Mouse (Mus musculus) inflammation-experienced regulatory T-cells, adult 6 months (primary cell): Measurements from ENCODE around the gene Dhh. TPM values are rescaled to one million over a fixed set of nuclear protein-coding genes. Genes with fewer than 3 reads are reported as not detected.
"Not testable (repeated sequence)": the region's sequence is repeated elsewhere in the genome, so short reads cannot be mapped to it uniquely, and the experiment has no call there.

ENCODE experiments used
- ATAC-seq: one replicate; pipeline ENCODE4 v1.8.0; 2017
- polyA plus RNA-seq, 3 experiments: library from polyadenylated mRNA; unstranded; fragments of 100-300 nt; shearing (Covaris generic); gene quantifications; one replicate each; pipeline ENCODE4 v1.2.1; 2017

Dhh gene
- under 1 TPM in 1 of 3 experiments, not detected in 2; 0.09 TPM for polyA plus RNA-seq

GRCm38 (mm10) chr15:98897928-98898800 lies at the start of gene Dhh:
Dhh (minus strand) TSS chr15:98898540.
- no peak for ATAC-seq

- no peak for ATAC-seq
Measured at GRCm38 (mm10) chr15:98947884-98948283, 49.5 kb upstream of the Dhh start.

- ATAC-seq = no peak
Measured at GRCm38 (mm10) chr15:98943133-98943532, 44.8 kb upstream of the Dhh start.

- ATAC-seq = no peak
Measured at GRCm38 (mm10) chr15:98942081-98942480, 43.7 kb upstream of the Dhh start.

GRCm38 (mm10) chr15:98941539-98941938 lies 43.2 kb upstream of the Dhh start:
- ATAC-seq = no peak

GRCm38 (mm10) chr15:98940816-98941215 lies 42.5 kb upstream of the Dhh start:
- no peak for ATAC-seq

- ATAC-seq = peak; percentile 77
Measured at GRCm38 (mm10) chr15:98934217-98934839, 36.0 kb upstream of the Dhh start, which contains the start of gene Tuba1b. Tuba1b (minus strand) TSS chr15:98934565.

GRCm38 (mm10) chr15:98933833-98934216 lies 35.5 kb upstream of the Dhh start:
- peak; percentile 64 for ATAC-seq

- ATAC-seq = not testable (repeated sequence)
Measured at GRCm38 (mm10) chr15:98933004-98933671, 34.8 kb upstream of the Dhh start.

- no peak for ATAC-seq
Measured at GRCm38 (mm10) chr15:98930998-98931397, 32.7 kb upstream of the Dhh start.

GRCm38 (mm10) chr15:98930017-98930734 lies 31.8 kb upstream of the Dhh start:
- no peak for ATAC-seq

GRCm38 (mm10) chr15:98928598-98929240 lies 30.4 kb upstream of the Dhh start:
- peak; percentile 23 for ATAC-seq

GRCm38 (mm10) chr15:98927566-98927965 lies 29.2 kb upstream of the Dhh start:
- peak; percentile 80 for ATAC-seq

GRCm38 (mm10) chr15:98924682-98925081 lies 26.3 kb upstream of the Dhh start:
- no peak for ATAC-seq

GRCm38 (mm10) chr15:98923031-98923537 lies 24.7 kb upstream of the Dhh start:
- no peak for ATAC-seq

GRCm38 (mm10) chr15:98922581-98922980 lies 24.2 kb upstream of the Dhh start:
- no peak for ATAC-seq

GRCm38 (mm10) chr15:98921510-98921909 lies 23.2 kb upstream of the Dhh start:
- ATAC-seq = no peak

- not testable (repeated sequence) for ATAC-seq
Measured at GRCm38 (mm10) chr15:98918499-98918895, 20.2 kb upstream of the Dhh start.

- peak; percentile 97 for ATAC-seq
Measured at GRCm38 (mm10) chr15:98917538-98918498, 19.5 kb upstream of the Dhh start, which contains the start of gene Lmbr1l. Lmbr1l (minus strand) TSS chr15:98918231.

GRCm38 (mm10) chr15:98917091-98917490 lies 18.8 kb upstream of the Dhh start:
- no peak for ATAC-seq
